In genomic region chr11:69100639-69101360, GRCm38 (mm10) we compare ENCODE assay signal across 7 mouse cellular contexts. TPM values are rescaled to one million over a fixed set of nuclear protein-coding genes. Genes with fewer than 3 reads are reported as not detected.
DNase-seq lines count a peak whose midpoint lies in the region; ATAC-seq and TF ChIP-seq lines count a peak whose summit lies in the region.

No protein-coding gene starts in this region.

- no peak for ATAC-seq in forebrain, embryonic 13.5 days
- ATAC-seq in limb, embryonic 13.5 days (ENCODE audit: low FRiP score, low read depth): no peak
- no peak for ATAC-seq in stomach, postnatal 0 days (ENCODE audit: low FRiP score, low TSS enrichment)

- peak; percentile 19 to 27 for DNase-seq in layer of hippocampus, postnatal 10 days (ENCODE audit: low spot score in 2 of 2)
- no peak for DNase-seq in layer of hippocampus, adult 18-20 months (ENCODE audit: low spot score in 2 of 2)
- DNase-seq in stomach, postnatal 0 days (ENCODE audit: low spot score): no peak
- DNase-seq in yolk sac, embryonic 10.5 days (ENCODE audit: low spot score): no peak

- WGBS in forebrain, embryonic 13.5 days: 89% methylated on average over 20 of the region's 20 CpGs
- 91% methylated on average over 20 of the region's 20 CpGs for WGBS in limb, embryonic 13.5 days
- 91% methylated on average over 20 of the region's 20 CpGs for WGBS in stomach, postnatal 0 days

- no peaks in the 10 kb centered on the region for H3K27me3 ChIP-seq in forebrain, embryonic 13.5 days
- no peaks in the 10 kb centered on the region for H3K27me3 ChIP-seq in limb, embryonic 13.5 days
- no peaks in the 10 kb centered on the region for H3K27me3 ChIP-seq in stomach, postnatal 0 days (ENCODE audit: control insufficient read depth, insufficient read depth, low read length)

- no peaks in the 10 kb centered on the region for H3K9me3 ChIP-seq in forebrain, embryonic 13.5 days (replicated peaks)
- H3K9me3 ChIP-seq in limb, embryonic 13.5 days: no peaks in the 10 kb centered on the region
- H3K9me3 ChIP-seq in stomach, postnatal 0 days (ENCODE audit: control insufficient read depth, low read length): no peaks in the 10 kb centered on the region

- no peak for TF ChIP-seq EP300 in stomach, postnatal 0 days (optimal IDR thresholded peaks at IDR 0.05)

- peaks cover 6% of the 10 kb centered on the region for H3K4me1 ChIP-seq in brown adipose tissue, adult 24 weeks (ENCODE audit: control insufficient read depth, insufficient read depth, insufficient read length, low read length)
- H3K4me1 ChIP-seq in forebrain, embryonic 13.5 days: peaks cover 52% of the 10 kb centered on the region
- peaks cover 46% of the 10 kb centered on the region for H3K4me1 ChIP-seq in limb, embryonic 13.5 days
- peaks cover 8% of the 10 kb centered on the region for H3K4me1 ChIP-seq in stomach, postnatal 0 days (replicated peaks; ENCODE audit: control insufficient read depth, insufficient read depth)

- peak overlapping the region; percentile 76 for H3K9ac ChIP-seq in forebrain, embryonic 13.5 days
- peak overlapping the region; percentile 72 for H3K9ac ChIP-seq in limb, embryonic 13.5 days
- no peak overlapping the region for H3K9ac ChIP-seq in stomach, postnatal 0 days (ENCODE audit: low read length)

- peaks cover 53% of the 10 kb centered on the region for H3K36me3 ChIP-seq in forebrain, embryonic 13.5 days (ENCODE audit: poor library complexity, severe bottlenecking)
- H3K36me3 ChIP-seq in limb, embryonic 13.5 days: peaks cover 53% of the 10 kb centered on the region
- H3K36me3 ChIP-seq in stomach, postnatal 0 days (ENCODE audit: control insufficient read depth, insufficient read depth, low read length): peaks cover 57% of the 10 kb centered on the region

- no peak for TF ChIP-seq CTCF in stomach, postnatal 0 days (IDR thresholded peaks at IDR 0.05; ENCODE audit: low read depth)

- H3K27ac ChIP-seq in brown adipose tissue, adult 24 weeks (replicated peaks; ENCODE audit: low read depth, low read length): peak overlapping the region; percentile 91; the same call in 1 of the 2 replicates
- 0 out of 2 replicates have a peak overlapping the region, but pooled peaks have one; percentile 14 for H3K27ac ChIP-seq in forebrain, embryonic 13.5 days
- peak overlapping the region; percentile 74; the same call in 1 of the 2 replicates for H3K27ac ChIP-seq in limb, embryonic 13.5 days
- H3K27ac ChIP-seq in stomach, postnatal 0 days (replicated peaks): no peak overlapping the region; the same call in 1 of the 2 replicates

- H3K4me2 ChIP-seq in forebrain, embryonic 13.5 days: peak overlapping the region; percentile 93
- H3K4me2 ChIP-seq in limb, embryonic 13.5 days (replicated peaks): peak overlapping the region; percentile 98
- H3K4me2 ChIP-seq in stomach, postnatal 0 days (replicated peaks; ENCODE audit: low read depth): peak overlapping the region; percentile 70; the same call in 1 of the 2 replicates

- H3K4me3 ChIP-seq in brown adipose tissue, adult 24 weeks (ENCODE audit: insufficient read depth, low read depth, low read length): 0 out of 2 replicates have a peak overlapping the region, but pooled peaks have one; percentile 52
- peak overlapping the region; percentile 53 for H3K4me3 ChIP-seq in forebrain, embryonic 13.5 days
- H3K4me3 ChIP-seq in limb, embryonic 13.5 days: peak overlapping the region; percentile 69
- H3K4me3 ChIP-seq in stomach, postnatal 0 days (ENCODE audit: low read depth, low read length): peak overlapping the region; percentile 91

RNA-seq across cellular contexts. Expression of gene Per1, which starts 5.8 kb away (rescaled TPM):
- 10 to 100 TPM; 54.4 to 67.2 TPM for total RNA-seq in layer of hippocampus, postnatal 10 days (2021)
- total RNA-seq in layer of hippocampus, adult 18-20 months (2021): 100 to 1,000 TPM in 1 of 2 experiments, 10 to 100 TPM in 1; 92.9 to 115 TPM
- 7.9 and 15.6 TPM in 2 replicates for polyA plus RNA-seq in brown adipose tissue, adult 24 weeks (2012; ENCODE audit: insufficient read depth, insufficient read length, missing spikeins)
- polyA plus RNA-seq in forebrain, embryonic 13.5 days (2015; fragmentation: Nextera tagmentation; extraction: Ambion mirVana): 6.0 and 6.4 TPM in 2 replicates
- 9.3 and 12.0 TPM in 2 replicates for polyA plus RNA-seq in limb, embryonic 13.5 days (2015; fragmentation: Nextera tagmentation; extraction: Ambion mirVana)
- 7.7 and 13.1 TPM in 2 replicates for polyA plus RNA-seq in stomach, postnatal 0 days (2015; fragmentation: Nextera tagmentation; extraction: Ambion mirVana)

RNA-seq across cellular contexts. Expression of gene Vamp2, which starts 12.5 kb away (rescaled TPM):
- total RNA-seq in layer of hippocampus, postnatal 10 days (2021): 1,000 to 10,000 TPM in 1 of 2 experiments, 100 to 1,000 TPM in 1; 909 to 1,029 TPM
- 1,000 to 10,000 TPM in 1 of 2 experiments, 100 to 1,000 TPM in 1; 995 to 1,010 TPM for total RNA-seq in layer of hippocampus, adult 18-20 months (2021)
- polyA plus RNA-seq in brown adipose tissue, adult 24 weeks (2012; ENCODE audit: insufficient read depth, insufficient read length, missing spikeins): 42.0 and 54.9 TPM in 2 replicates
- polyA plus RNA-seq in forebrain, embryonic 13.5 days (2015; fragmentation: Nextera tagmentation; extraction: Ambion mirVana): 110 and 124 TPM in 2 replicates
- 82.8 and 88.6 TPM in 2 replicates for polyA plus RNA-seq in limb, embryonic 13.5 days (2015; fragmentation: Nextera tagmentation; extraction: Ambion mirVana)
- polyA plus RNA-seq in stomach, postnatal 0 days (2015; fragmentation: Nextera tagmentation; extraction: Ambion mirVana): 43.0 and 53.7 TPM in 2 replicates

RNA-seq across cellular contexts. Expression of gene Hes7, which starts 19.4 kb away (rescaled TPM):
- total RNA-seq in layer of hippocampus, postnatal 10 days (2021): under 1 TPM; 0.54 to 0.96 TPM
- total RNA-seq in layer of hippocampus, adult 18-20 months (2021): 1 to 10 TPM; 1.1 to 1.6 TPM
- polyA plus RNA-seq in brown adipose tissue, adult 24 weeks (2012; ENCODE audit: insufficient read depth, insufficient read length, missing spikeins): not detected in 2 replicates
- polyA plus RNA-seq in forebrain, embryonic 13.5 days (2015; fragmentation: Nextera tagmentation; extraction: Ambion mirVana): 0.12 and 0.21 TPM in 2 replicates
- 0.74 and 1.2 TPM in 2 replicates for polyA plus RNA-seq in limb, embryonic 13.5 days (2015; fragmentation: Nextera tagmentation; extraction: Ambion mirVana)
- 0.29 and 0.41 TPM in 2 replicates for polyA plus RNA-seq in stomach, postnatal 0 days (2015; fragmentation: Nextera tagmentation; extraction: Ambion mirVana)

RNA-seq across cellular contexts. Expression of gene 9130213A22Rik, which starts 21.6 kb away (rescaled TPM):
- under 1 TPM; 0.59 to 0.89 TPM for total RNA-seq in layer of hippocampus, postnatal 10 days (2021)
- total RNA-seq in layer of hippocampus, adult 18-20 months (2021): 1 to 10 TPM; 1.3 to 1.6 TPM
- 0.87 TPM in 1 of 2 replicates, not detected in the other for polyA plus RNA-seq in brown adipose tissue, adult 24 weeks (2012; ENCODE audit: insufficient read depth, insufficient read length, missing spikeins)
- 0.21 and 0.34 TPM in 2 replicates for polyA plus RNA-seq in forebrain, embryonic 13.5 days (2015; fragmentation: Nextera tagmentation; extraction: Ambion mirVana)
- polyA plus RNA-seq in limb, embryonic 13.5 days (2015; fragmentation: Nextera tagmentation; extraction: Ambion mirVana): 0.52 and 0.55 TPM in 2 replicates
- 0.24 and 0.41 TPM in 2 replicates for polyA plus RNA-seq in stomach, postnatal 0 days (2015; fragmentation: Nextera tagmentation; extraction: Ambion mirVana)

RNA-seq across cellular contexts. Expression of gene Aloxe3, which starts 24.9 kb away (rescaled TPM):
- 1 to 10 TPM; 5.8 to 6.6 TPM for total RNA-seq in layer of hippocampus, postnatal 10 days (2021)
- total RNA-seq in layer of hippocampus, adult 18-20 months (2021): 1 to 10 TPM; 8.6 to 9.1 TPM
- polyA plus RNA-seq in brown adipose tissue, adult 24 weeks (2012; ENCODE audit: insufficient read depth, insufficient read length, missing spikeins): not detected in 2 replicates
- 1.5 TPM in 1 of 2 replicates, not detected in the other for polyA plus RNA-seq in forebrain, embryonic 13.5 days (2015; fragmentation: Nextera tagmentation; extraction: Ambion mirVana)
- 1.6 TPM in 2 replicates for polyA plus RNA-seq in limb, embryonic 13.5 days (2015; fragmentation: Nextera tagmentation; extraction: Ambion mirVana)
- polyA plus RNA-seq in stomach, postnatal 0 days (2015; fragmentation: Nextera tagmentation; extraction: Ambion mirVana): 20.2 and 22.5 TPM in 2 replicates

Comparison
In these comparisons a context has a peak if more than half of its experiments do, and no peak if none do; other contexts are left out.
1. DNase-seq: peak in layer of hippocampus, postnatal 10 days (2 of 2); none in layer of hippocampus, adult 18-20 months (0 of 2), stomach, postnatal 0 days (single experiment) and yolk sac, embryonic 10.5 days (single experiment).
2. Peak in every context shown above with its lines, with median percentiles within 50 percentile points of each other: H3K4me3 ChIP-seq and H3K4me2 ChIP-seq.